ENCODE assay signal across 15 mouse cellular contexts in genomic region chr4:74972143-74972542, GRCm38 (mm10).
A peak's percentile ranks its signal among the peaks of the same experiment; 100 is the strongest.
DNase-seq lines count a peak whose midpoint lies in the region; ATAC-seq and TF ChIP-seq lines count a peak whose summit lies in the region.
"Had no signal": no experiment of that assay in that cellular context is flagged by ENCODE, and none has a peak within 500 bp of the region (broad histone marks: within the 10 kb centered on the region; RNA-seq: fewer than 3 reads in every experiment).

No protein-coding gene starts in this region.

- WGBS in heart, embryonic 11.5 days (ENCODE audit: insufficient replicate concordance) = 90% methylated on average over 1 of the region's 1 CpGs
- 89% methylated on average over 1 of the region's 1 CpGs for WGBS in midbrain, postnatal 0 days
- WGBS in midbrain, embryonic 10.5 days = 94% methylated on average over 1 of the region's 1 CpGs

- TF ChIP-seq CTCF in midbrain, postnatal 0 days (IDR thresholded peaks at IDR 0.05) = peak; percentile 36; the same call in 1 of the 2 replicates
- 0 out of 2 replicates have a peak, but pooled peaks have one; percentile 4 for TF ChIP-seq CTCF in cortical plate, adult 2 months (IDR thresholded peaks at IDR 0.05; ENCODE audit: extremely low read depth, insufficient read depth, low read length)

- no peak overlapping the region for H3K27ac ChIP-seq in heart, embryonic 11.5 days (ENCODE audit: low read depth, low read length)
- H3K27ac ChIP-seq in midbrain, postnatal 0 days (ENCODE audit: low read depth, low read length) = no peak overlapping the region
- no peak overlapping the region for H3K27ac ChIP-seq in midbrain, embryonic 10.5 days (replicated peaks)
- no peak overlapping the region for H3K27ac ChIP-seq in cortical plate, adult 2 months (ENCODE audit: insufficient read depth, low read length)
- H3K27ac ChIP-seq: liver, embryonic 13.5 days had no signal

- no peak for ATAC-seq in heart, embryonic 11.5 days (replicated peaks; ENCODE audit: insufficient number of reproducible peaks, low FRiP score, low TSS enrichment)
- ATAC-seq in midbrain, postnatal 0 days (ENCODE audit: low FRiP score) = no peak
- ATAC-seq in inflammation-experienced regulatory T-cells, adult 6 months = no peak
- ATAC-seq: Patski had no signal

- no peak overlapping the region for H3K4me3 ChIP-seq in heart, embryonic 11.5 days (ENCODE audit: low read depth, low read length)
- no peak overlapping the region for H3K4me3 ChIP-seq in midbrain, postnatal 0 days (ENCODE audit: low read depth, low read length)
- H3K4me3 ChIP-seq in midbrain, embryonic 10.5 days = no peak overlapping the region
- no peak overlapping the region for H3K4me3 ChIP-seq in cortical plate, adult 2 months (ENCODE audit: insufficient read depth, low read length)
- H3K4me3 ChIP-seq: liver, embryonic 13.5 days; myocyte had no signal

- no peaks in the 10 kb centered on the region for H3K36me3 ChIP-seq in heart, embryonic 11.5 days (ENCODE audit: control insufficient read depth, insufficient read depth, low read length)
- H3K36me3 ChIP-seq in midbrain, postnatal 0 days (ENCODE audit: insufficient read depth, low read length) = no peaks in the 10 kb centered on the region
- H3K36me3 ChIP-seq in midbrain, embryonic 10.5 days = no peaks in the 10 kb centered on the region
- H3K36me3 ChIP-seq: liver, embryonic 13.5 days had no signal

- no peaks in the 10 kb centered on the region for H3K27me3 ChIP-seq in heart, embryonic 11.5 days (ENCODE audit: control insufficient read depth, insufficient read depth, low read length)
- H3K27me3 ChIP-seq in midbrain, postnatal 0 days (ENCODE audit: insufficient read depth, low read length) = no peaks in the 10 kb centered on the region
- H3K27me3 ChIP-seq in midbrain, embryonic 10.5 days (ENCODE audit: low read depth, poor library complexity, severe bottlenecking) = no peaks in the 10 kb centered on the region
- H3K27me3 ChIP-seq: liver, embryonic 13.5 days; Patski had no signal

- DNase-seq in cerebellum, adult 8-10 months = peak; percentile 4
- DNase-seq in cerebellum, postnatal 4 days (ENCODE audit: low spot score in 2 of 2) = no peak
- peak; percentile 2 to 4 for DNase-seq in heart, postnatal 10 days
- no peak for DNase-seq in midbrain, postnatal 0 days (ENCODE audit: low spot score)
- no peak for DNase-seq in midbrain, embryonic 10.5 days (ENCODE audit: low spot score)
- DNase-seq: adrenal gland, postnatal 25 days; B cell, adult 2 months; gastrocnemius, postnatal 25 days; liver, embryonic 13.5 days; thymus, postnatal 36 days had no signal

- intact Hi-C loops in heart, postnatal 10 days (cut with DNase I) = loop anchor here (10.0 kb wide), 1 partner anchor 407 kb away; no protein-coding TSS in a partner anchor

- TF ChIP-seq POLR2A in cortical plate, adult 2 months (IDR thresholded peaks at IDR 0.05; ENCODE audit: extremely low read depth, insufficient read depth, low read length) = no peak

- H3K4me2 ChIP-seq in heart, embryonic 11.5 days = no peak overlapping the region
- no peak overlapping the region for H3K4me2 ChIP-seq in midbrain, postnatal 0 days (ENCODE audit: low read depth, low read length, poor library complexity, severe bottlenecking)
- H3K4me2 ChIP-seq: liver, embryonic 13.5 days had no signal

- no peaks in the 10 kb centered on the region for H3K4me1 ChIP-seq in heart, embryonic 11.5 days (ENCODE audit: control insufficient read depth, insufficient read depth, low read length)
- no peaks in the 10 kb centered on the region for H3K4me1 ChIP-seq in midbrain, postnatal 0 days (ENCODE audit: insufficient read depth, low read length)
- H3K4me1 ChIP-seq in midbrain, embryonic 10.5 days = no peaks in the 10 kb centered on the region
- no peaks in the 10 kb centered on the region for H3K4me1 ChIP-seq in cortical plate, adult 2 months (ENCODE audit: control insufficient read depth, insufficient read depth, low read length)
- H3K4me1 ChIP-seq: liver, embryonic 13.5 days had no signal

- no peak overlapping the region for H3K9ac ChIP-seq in heart, embryonic 11.5 days (ENCODE audit: low read depth, low read length)
- no peak overlapping the region for H3K9ac ChIP-seq in midbrain, postnatal 0 days (replicated peaks; ENCODE audit: low read length, poor library complexity, severe bottlenecking)
- H3K9ac ChIP-seq: liver, embryonic 13.5 days had no signal

- no peaks in the 10 kb centered on the region for H3K9me3 ChIP-seq in heart, embryonic 11.5 days (replicated peaks; ENCODE audit: control insufficient read depth, low read length)
- H3K9me3 ChIP-seq in midbrain, postnatal 0 days (ENCODE audit: low read length) = no peaks in the 10 kb centered on the region
- H3K9me3 ChIP-seq in midbrain, embryonic 10.5 days (replicated peaks) = no peaks in the 10 kb centered on the region
- H3K9me3 ChIP-seq: liver, embryonic 13.5 days had no signal

Comparison
In these comparisons a context has a peak if more than half of its experiments do, and no peak if none do; other contexts are left out.
1. DNase-seq: peak in cerebellum, adult 8-10 months (single experiment) and heart, postnatal 10 days (2 of 2); none in cerebellum, postnatal 4 days (0 of 2), midbrain, postnatal 0 days (single experiment) and midbrain, embryonic 10.5 days (single experiment).